Mouse (Mus musculus): ENCODE measurements at regions not wholly inside any gene's neighbourhood (a gene's known extent, or its start where the extent isn't known, plus 50 kb on each side); places are given as distances from the start of the nearest gene placed in this dataset.
"Not testable (repeated sequence)": the region's sequence is repeated elsewhere in the genome, so short reads cannot be mapped to it uniquely, and the experiment has no call there.

GRCm38 (mm10) chr14:46573401-46573800 is 182.9 kb upstream of the Bmp4 start:
- Histone ChIP-seq H3K36me3 (ENCODE audit: control insufficient read depth, insufficient read depth) (no peaks in the 10 kb centered on the region), H3ac (ENCODE audit: control insufficient read depth, insufficient read length) (no peak overlapping the region), H3K79me2 (ENCODE audit: control insufficient read depth, insufficient read depth) (no peaks in the 10 kb centered on the region), H3K27me3 (ENCODE audit: control insufficient read depth, insufficient read depth, insufficient read length) (no peaks in the 10 kb centered on the region), H3K4me2 (ENCODE audit: low read depth) (no peak overlapping the region), H3K4me3 (no peak overlapping the region)
- TF ChIP-seq CEBPB (IDR thresholded peaks at IDR 0.05; ENCODE audit: insufficient read depth, poor library complexity, severe bottlenecking) (no peak), POLR2AphosphoS2 (IDR thresholded peaks at IDR 0.05; ENCODE audit: insufficient read length, low read depth) (no peak), SRF (IDR thresholded peaks at IDR 0.05; ENCODE audit: control insufficient read depth, insufficient read length, low read depth) (no peak), REST (IDR thresholded peaks at IDR 0.05; ENCODE audit: insufficient read depth, insufficient read length) (no peak), USF1 (IDR thresholded peaks at IDR 0.05; ENCODE audit: low read depth) (no peak), MYOG (IDR thresholded peaks at IDR 0.05; ENCODE audit: control insufficient read depth in 1 of 3, insufficient read depth in 1 of 3, insufficient read length in 2 of 3, low read depth in 2 of 3) (no peak), MAX (IDR thresholded peaks at IDR 0.05; ENCODE audit: low read depth) (no peak), POLR2A (IDR thresholded peaks at IDR 0.05; ENCODE audit: insufficient read length, low read depth) (no peak), TCF3 (IDR thresholded peaks at IDR 0.05; ENCODE audit: insufficient read length, low read depth) (no peak), MYOD1 (IDR thresholded peaks at IDR 0.05; ENCODE audit: control insufficient read depth in 1 of 3, insufficient read length in 2 of 3, low read depth in 2 of 3) (no peak)

- H3K79me2 ChIP-seq (ENCODE audit: control insufficient read depth, insufficient read depth); H3K27me3 ChIP-seq (ENCODE audit: control insufficient read depth, insufficient read depth, insufficient read length): not testable (repeated sequence)
Observed at GRCm38 (mm10) chr14:46572972-46573371, 182.5 kb upstream of the Bmp4 start.

DNA sequence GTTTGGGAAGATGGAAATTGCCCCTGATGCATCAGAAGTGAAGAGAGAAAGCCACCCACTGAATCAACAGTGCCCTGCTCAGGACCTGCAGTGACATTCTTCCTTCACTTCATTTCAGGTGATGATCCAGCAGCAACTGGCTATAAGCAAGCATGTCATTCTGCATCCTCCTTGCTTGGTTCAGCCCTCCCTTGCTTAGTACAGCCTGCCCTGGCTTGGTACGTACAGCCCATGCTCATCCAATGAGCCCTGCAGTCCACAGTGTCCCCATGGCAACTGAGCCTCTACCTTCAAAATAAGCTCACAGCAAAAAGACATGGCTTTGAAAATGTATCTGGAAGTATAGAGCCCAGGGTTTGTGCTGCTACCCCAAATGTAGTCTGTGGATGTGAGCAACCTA is 181.4 kb upstream of the Bmp4 start:
- TF ChIP-seq TCF12 (IDR thresholded peaks at IDR 0.05; ENCODE audit: insufficient read depth, poor library complexity, severe bottlenecking) (no peak), POLR2AphosphoS2 (IDR thresholded peaks at IDR 0.05; ENCODE audit: insufficient read length, low read depth) (no peak), MYOD1 (IDR thresholded peaks at IDR 0.05; ENCODE audit: control insufficient read depth in 1 of 3, insufficient read length in 2 of 3, low read depth in 2 of 3) (no peak)
- H3K79me2 ChIP-seq (ENCODE audit: control insufficient read depth, insufficient read depth): no peaks in the 10 kb centered on the region
- no peaks in the 10 kb centered on the region for H3K36me3 ChIP-seq (ENCODE audit: control insufficient read depth, insufficient read depth)
- no peaks in the 10 kb centered on the region for H3K27me3 ChIP-seq (ENCODE audit: control insufficient read depth, insufficient read depth, insufficient read length)
- H3ac ChIP-seq (ENCODE audit: control insufficient read depth, insufficient read length): no peak overlapping the region
- H3K4me2 ChIP-seq (ENCODE audit: low read depth): no peak overlapping the region
- no peak overlapping the region for H3K4me3 ChIP-seq

More at GRCm38 (mm10) chr14:46572972-46573371, 182.5 kb upstream of the Bmp4 start:
- not testable (repeated sequence) for H3ac ChIP-seq (ENCODE audit: control insufficient read depth, insufficient read length); H3K36me3 ChIP-seq (ENCODE audit: control insufficient read depth, insufficient read depth); H3K4me3 ChIP-seq; H3K4me2 ChIP-seq (ENCODE audit: low read depth)

GRCm38 (mm10) chr14:46569273-46569672 is 178.8 kb upstream of the Bmp4 start:
- H3K79me2 ChIP-seq (ENCODE audit: control insufficient read depth, insufficient read depth): no peaks in the 10 kb centered on the region
- TF ChIP-seq E2F4 (IDR thresholded peaks at IDR 0.05; ENCODE audit: insufficient read depth) (no peak), USF1 (IDR thresholded peaks at IDR 0.05; ENCODE audit: low read depth) (no peak), MYOG (IDR thresholded peaks at IDR 0.05; ENCODE audit: control insufficient read depth in 1 of 3, insufficient read depth in 1 of 3, insufficient read length in 2 of 3, low read depth in 2 of 3) (no peak), TCF12 (IDR thresholded peaks at IDR 0.05; ENCODE audit: insufficient read depth, poor library complexity, severe bottlenecking) (no peak), POLR2AphosphoS2 (IDR thresholded peaks at IDR 0.05; ENCODE audit: insufficient read length, low read depth) (no peak), CEBPB (IDR thresholded peaks at IDR 0.05; ENCODE audit: insufficient read depth, poor library complexity, severe bottlenecking) (no peak), TCF3 (IDR thresholded peaks at IDR 0.05; ENCODE audit: insufficient read length, low read depth) (no peak), POLR2A (IDR thresholded peaks at IDR 0.05; ENCODE audit: insufficient read length, low read depth) (no peak), MYOD1 (IDR thresholded peaks at IDR 0.05; ENCODE audit: control insufficient read depth in 1 of 3, insufficient read length in 2 of 3, low read depth in 2 of 3) (no peak), MAX (IDR thresholded peaks at IDR 0.05; ENCODE audit: low read depth) (no peak), SRF (IDR thresholded peaks at IDR 0.05; ENCODE audit: control insufficient read depth, insufficient read length, low read depth) (no peak), REST (IDR thresholded peaks at IDR 0.05; ENCODE audit: insufficient read depth, insufficient read length) (no peak)
- no peak overlapping the region for H3ac ChIP-seq (ENCODE audit: control insufficient read depth, insufficient read length)
- no peak overlapping the region for H3K4me3 ChIP-seq
- H3K27me3 ChIP-seq (ENCODE audit: control insufficient read depth, insufficient read depth, insufficient read length): no peaks in the 10 kb centered on the region
- H3K36me3 ChIP-seq (ENCODE audit: control insufficient read depth, insufficient read depth): no peaks in the 10 kb centered on the region
- H3K4me2 ChIP-seq (ENCODE audit: low read depth): no peak overlapping the region

DNA sequence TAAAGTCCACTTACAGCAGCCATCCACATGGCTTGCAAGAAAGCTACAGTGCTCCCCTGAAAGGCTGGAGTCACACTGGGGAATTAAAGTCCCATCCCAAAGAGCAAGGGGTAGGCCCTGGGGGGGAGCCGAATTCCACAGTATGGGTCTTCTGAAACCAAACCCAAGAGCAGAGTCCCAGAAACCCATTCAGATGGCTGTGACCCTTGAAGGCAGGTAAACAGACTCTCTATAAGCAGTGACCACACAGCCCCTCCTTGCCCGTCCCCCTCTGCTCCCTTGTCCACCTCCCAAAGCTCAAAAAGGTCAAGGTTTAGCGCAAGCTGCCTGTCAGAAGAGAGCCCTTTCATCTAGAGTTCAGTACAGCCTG is 176.9 kb upstream of the Bmp4 start:
- Histone ChIP-seq H3K36me3 (ENCODE audit: control insufficient read depth, insufficient read depth) (no peaks in the 10 kb centered on the region), H3K4me2 (ENCODE audit: low read depth) (no peak overlapping the region), H3ac (ENCODE audit: control insufficient read depth, insufficient read length) (no peak overlapping the region), H3K4me3 (no peak overlapping the region), H3K27me3 (ENCODE audit: control insufficient read depth, insufficient read depth, insufficient read length) (no peaks in the 10 kb centered on the region), H3K79me2 (ENCODE audit: control insufficient read depth, insufficient read depth) (no peaks in the 10 kb centered on the region)
- TF ChIP-seq MYOG (IDR thresholded peaks at IDR 0.05; ENCODE audit: control insufficient read depth in 1 of 3, insufficient read depth in 1 of 3, insufficient read length in 2 of 3, low read depth in 2 of 3) (no peak), MAX (IDR thresholded peaks at IDR 0.05; ENCODE audit: low read depth) (no peak), POLR2AphosphoS2 (IDR thresholded peaks at IDR 0.05; ENCODE audit: insufficient read length, low read depth) (no peak), MYOD1 (IDR thresholded peaks at IDR 0.05; ENCODE audit: control insufficient read depth in 1 of 3, insufficient read length in 2 of 3, low read depth in 2 of 3) (no peak), TCF12 (IDR thresholded peaks at IDR 0.05; ENCODE audit: insufficient read depth, poor library complexity, severe bottlenecking) (no peak), SRF (IDR thresholded peaks at IDR 0.05; ENCODE audit: control insufficient read depth, insufficient read length, low read depth) (no peak), USF1 (IDR thresholded peaks at IDR 0.05; ENCODE audit: low read depth) (no peak), TCF3 (IDR thresholded peaks at IDR 0.05; ENCODE audit: insufficient read length, low read depth) (no peak), REST (IDR thresholded peaks at IDR 0.05; ENCODE audit: insufficient read depth, insufficient read length) (no peak), POLR2A (IDR thresholded peaks at IDR 0.05; ENCODE audit: insufficient read length, low read depth) (no peak), CEBPB (IDR thresholded peaks at IDR 0.05; ENCODE audit: insufficient read depth, poor library complexity, severe bottlenecking) (no peak), E2F4 (IDR thresholded peaks at IDR 0.05; ENCODE audit: insufficient read depth) (no peak)

Data from myocyte (in vitro differentiated cells).